Mouse (Mus musculus): Measurements from ENCODE around the gene Wdr5b. TPM values are rescaled to one million over a fixed set of nuclear protein-coding genes. Genes with fewer than 3 reads are reported as not detected.
A peak's percentile ranks its signal among the peaks of the same experiment; 100 is the strongest.

Wdr5b gene
- polyA plus RNA-seq, 1 experiment from 2014 or later, result 6.2 TPM

DNA sequence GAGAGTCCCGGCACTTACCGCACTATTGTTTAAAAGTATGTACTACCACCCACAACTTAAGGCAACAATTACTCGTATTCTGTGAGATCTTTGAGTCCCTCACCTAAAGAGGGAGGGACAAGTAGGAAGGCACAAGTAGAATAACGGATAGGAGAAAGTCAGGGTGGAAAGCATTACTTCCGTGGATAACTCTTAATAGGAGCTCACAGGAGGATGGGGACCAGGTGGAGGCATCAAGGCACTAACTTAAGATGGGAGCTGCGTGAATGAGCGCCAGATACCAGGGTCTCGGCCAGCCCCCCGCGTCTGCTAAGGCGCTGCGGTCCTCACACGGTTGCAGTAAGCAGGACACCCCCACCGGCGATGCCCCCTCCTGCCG lies 30.1 kb downstream of the Wdr5b start:
- H3K4me2 ChIP-seq, result peak overlapping the region; percentile 74
- peaks cover 49% of the 10 kb centered on the region for H3K4me1 ChIP-seq
- H3K4me3 ChIP-seq, result peak overlapping the region; percentile 89
- H3K27ac ChIP-seq (replicated peaks), result peak overlapping the region; percentile 100
- WGBS, result 0% methylated on average over 16 of the region's 16 CpGs
- no peaks in the 10 kb centered on the region for H3K27me3 ChIP-seq (replicated peaks)
- H3K36me3 ChIP-seq, result peaks cover 20% of the 10 kb centered on the region
- no peak for ATAC-seq (ENCODE audit: extremely low read depth, insufficient number of reproducible peaks, low FRiP score, low TSS enrichment)
- peak overlapping the region; percentile 97 for H3K9ac ChIP-seq
- no peaks in the 10 kb centered on the region for H3K9me3 ChIP-seq

DNA sequence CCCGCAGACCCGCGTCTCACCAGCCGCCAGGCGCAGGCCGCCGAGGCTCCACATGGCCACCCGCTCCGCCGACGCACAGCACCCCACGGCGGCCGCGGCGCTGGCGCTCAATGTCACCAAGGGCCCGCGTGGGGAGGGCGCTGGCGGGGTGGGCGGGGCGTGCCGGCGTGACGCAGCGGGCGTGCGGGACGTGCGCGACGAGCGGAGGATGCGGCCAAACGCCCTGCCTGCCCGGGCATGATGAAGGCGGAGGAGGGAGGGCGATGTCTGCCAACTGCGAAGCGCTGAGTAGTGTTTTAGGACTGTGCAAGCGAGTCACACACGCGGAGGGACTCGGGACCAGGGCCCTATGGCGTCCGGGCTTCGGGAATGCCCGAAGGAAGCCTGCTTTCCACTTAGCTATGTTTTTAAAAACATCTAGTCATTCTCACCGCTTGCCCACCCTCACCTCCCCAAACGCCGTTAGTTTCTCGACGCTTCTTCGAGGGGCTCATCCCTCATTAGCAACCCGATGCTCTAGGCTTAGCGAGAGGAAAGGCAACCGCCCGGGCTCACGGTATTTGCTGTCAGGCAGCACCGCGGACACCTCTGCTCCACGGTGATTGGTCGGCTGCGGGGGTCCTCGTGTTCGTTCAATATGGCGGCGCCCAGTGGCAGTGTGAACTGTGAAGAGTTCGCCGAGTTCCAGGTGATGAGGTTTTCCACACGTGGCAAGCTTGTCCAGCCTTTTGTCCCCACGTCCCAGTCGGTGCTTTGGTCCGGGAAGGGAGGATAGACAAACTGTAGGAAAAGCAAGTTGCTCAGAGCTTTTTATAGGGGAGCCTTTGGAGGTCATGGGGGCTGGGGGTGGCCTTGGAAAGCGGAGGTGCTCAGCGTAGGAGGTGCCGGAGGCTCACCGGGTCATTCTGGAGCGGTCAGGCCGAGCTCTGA lies 30.7 kb downstream of the Wdr5b start, which contains the start of the genes Fam162a and Ccdc58:
Gene Fam162a, minus strand, starts transcription at position 145 of the 930 bp plus-strand sequence.
Gene Ccdc58, plus strand, starts transcription at position 236 of the 930 bp plus-strand sequence.
- peak within 1 kb of the TSS; percentile 97 for H3K9ac ChIP-seq
- WGBS, result under 1% methylated on average over 69 of the region's 81 CpGs
- H3K27ac ChIP-seq (replicated peaks), result peak within 1 kb of the TSS; percentile 100
- peaks cover 43% of the 10 kb centered on the region for H3K4me1 ChIP-seq
- no peaks in the 10 kb centered on the region for H3K9me3 ChIP-seq
- H3K27me3 ChIP-seq (replicated peaks), result no peaks in the 10 kb centered on the region
- H3K4me3 ChIP-seq, result peak within 1 kb of the TSS; percentile 89
- peaks cover 18% of the 10 kb centered on the region for H3K36me3 ChIP-seq
- ATAC-seq (ENCODE audit: extremely low read depth, insufficient number of reproducible peaks, low FRiP score, low TSS enrichment), result peak; percentile 93
- peak within 1 kb of the TSS; percentile 74 for H3K4me2 ChIP-seq

DNA sequence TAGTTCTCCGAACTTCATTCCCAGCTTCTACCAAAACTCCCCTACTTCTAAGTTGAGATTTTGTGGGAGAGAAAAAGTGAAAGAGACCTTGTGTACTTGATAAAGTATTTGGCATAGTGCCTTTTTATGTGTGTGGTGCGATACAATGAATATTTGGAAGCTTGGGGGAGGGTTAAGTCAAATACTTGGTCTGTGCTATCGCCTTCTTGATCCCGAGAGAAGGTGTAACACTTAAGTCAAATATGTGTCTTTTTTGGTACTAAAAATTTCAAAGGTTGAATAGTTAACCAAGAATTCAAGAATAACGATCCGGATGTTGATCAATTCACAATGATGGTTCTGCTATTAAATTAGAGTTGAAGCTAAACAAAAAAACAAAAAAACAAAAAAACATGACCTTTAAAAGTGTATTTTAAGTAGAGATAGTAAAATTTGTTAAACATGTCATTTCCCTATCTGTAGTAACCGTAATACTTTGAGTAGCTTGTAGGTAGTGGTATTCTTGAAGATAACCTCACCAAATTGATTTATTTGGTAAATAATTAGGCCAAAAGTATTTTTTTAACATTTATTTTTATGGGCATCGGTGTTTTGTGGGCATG lies 31.5 kb downstream of the Wdr5b start:
- Histone ChIP-seq H3K4me2 (peak overlapping the region; percentile 74), H3K27me3 (replicated peaks) (no peaks in the 10 kb centered on the region), H3K9me3 (no peaks in the 10 kb centered on the region), H3K36me3 (peaks cover 12% of the 10 kb centered on the region; the same call in 1 of the 2 replicates), H3K4me1 (peaks cover 35% of the 10 kb centered on the region), H3K27ac (replicated peaks) (peak overlapping the region; percentile 100), H3K4me3 (peak overlapping the region; percentile 89), H3K9ac (peak overlapping the region; percentile 97)
- WGBS, result 23% methylated on average over 8 of the region's 8 CpGs
- no peak for ATAC-seq (ENCODE audit: extremely low read depth, insufficient number of reproducible peaks, low FRiP score, low TSS enrichment)

DNA sequence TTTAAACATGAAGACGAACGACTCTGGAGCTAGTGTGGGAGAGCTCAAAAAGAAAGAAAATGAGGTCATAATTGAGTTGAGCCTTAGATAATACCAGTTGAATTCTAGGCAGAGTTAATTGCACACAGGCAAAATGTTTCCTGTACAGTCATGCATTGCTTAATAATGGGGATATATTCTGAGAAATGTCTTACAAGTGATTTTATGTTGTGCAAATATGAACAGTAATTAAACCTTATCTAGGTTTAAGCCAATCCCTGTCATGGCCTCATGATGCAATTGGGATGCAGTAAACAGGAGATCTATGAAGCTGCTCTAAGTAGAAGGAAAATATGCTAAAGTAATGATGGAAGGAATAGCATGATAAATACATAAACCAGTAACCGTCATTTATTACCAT lies 33.8 kb downstream of the Wdr5b start:
- peaks cover 10% of the 10 kb centered on the region; the same call in 1 of the 2 replicates for H3K36me3 ChIP-seq
- 82% methylated on average over 3 of the region's 3 CpGs for WGBS
- no peak overlapping the region for H3K9ac ChIP-seq
- peaks cover 12% of the 10 kb centered on the region for H3K4me1 ChIP-seq
- H3K9me3 ChIP-seq, result no peaks in the 10 kb centered on the region
- ATAC-seq (ENCODE audit: extremely low read depth, insufficient number of reproducible peaks, low FRiP score, low TSS enrichment), result no peak
- H3K4me3 ChIP-seq, result no peak overlapping the region
- no peak overlapping the region for H3K27ac ChIP-seq (replicated peaks)
- H3K4me2 ChIP-seq, result no peak overlapping the region
- no peaks in the 10 kb centered on the region for H3K27me3 ChIP-seq (replicated peaks)

DNA sequence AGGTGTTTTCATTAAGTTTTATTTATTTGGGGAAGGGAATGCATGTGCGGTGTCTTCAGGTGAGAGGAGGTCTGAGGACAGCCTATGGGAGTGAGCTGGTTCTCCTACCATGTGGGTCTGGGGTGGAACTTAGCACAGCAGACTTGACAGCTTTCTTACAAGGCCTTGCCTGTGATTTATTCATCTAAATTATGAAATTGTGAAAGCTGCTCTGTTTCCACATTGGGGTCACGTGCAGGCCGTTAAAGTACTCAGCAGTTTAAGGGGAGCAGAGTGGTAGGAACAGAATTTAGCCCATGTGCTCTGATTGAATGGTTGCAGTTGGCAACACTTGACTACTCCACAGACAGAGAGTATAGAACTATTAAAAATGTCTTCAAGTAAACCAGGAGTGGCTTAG lies 38.9 kb downstream of the Wdr5b start:
- Histone ChIP-seq H3K27me3 (replicated peaks) (no peaks in the 10 kb centered on the region), H3K27ac (replicated peaks) (no peak overlapping the region), H3K4me1 (no peaks in the 10 kb centered on the region), H3K9ac (no peak overlapping the region), H3K36me3 (peaks cover 34% of the 10 kb centered on the region), H3K4me2 (no peak overlapping the region), H3K4me3 (no peak overlapping the region), H3K9me3 (no peaks in the 10 kb centered on the region)
- no peak for ATAC-seq (ENCODE audit: extremely low read depth, insufficient number of reproducible peaks, low FRiP score, low TSS enrichment)
- WGBS, result 89% methylated on average over 3 of the region's 3 CpGs

DNA sequence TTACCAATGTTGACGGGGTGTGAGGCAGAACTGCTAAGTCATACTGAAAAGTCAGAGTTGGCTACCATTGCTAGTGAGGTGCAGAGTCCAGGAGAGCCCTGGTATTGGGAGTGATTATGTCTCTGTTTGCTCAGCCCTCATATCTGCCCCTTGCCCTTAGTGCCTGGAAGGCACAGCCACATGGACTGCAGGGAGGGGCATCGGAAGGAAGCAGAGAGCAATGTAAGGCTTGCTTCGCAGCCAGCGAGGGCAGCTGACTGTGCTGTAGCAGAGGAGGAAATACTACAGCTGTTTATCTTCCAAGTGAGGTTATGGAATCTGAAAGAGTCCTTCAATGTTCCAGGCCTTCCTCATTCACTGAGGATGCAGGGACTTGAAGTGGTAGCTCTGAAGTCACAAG lies 46.9 kb downstream of the Wdr5b start:
- ATAC-seq (ENCODE audit: extremely low read depth, insufficient number of reproducible peaks, low FRiP score, low TSS enrichment), result no peak
- 0 out of 2 replicates have a peak overlapping the region, but pooled peaks have one; percentile 2 for H3K27ac ChIP-seq (replicated peaks)
- peaks cover 93% of the 10 kb centered on the region for H3K36me3 ChIP-seq
- H3K4me2 ChIP-seq, result no peak overlapping the region
- no peak overlapping the region for H3K9ac ChIP-seq
- no peaks in the 10 kb centered on the region for H3K4me1 ChIP-seq
- H3K4me3 ChIP-seq, result no peak overlapping the region
- no peaks in the 10 kb centered on the region for H3K9me3 ChIP-seq
- no peaks in the 10 kb centered on the region for H3K27me3 ChIP-seq (replicated peaks)
- 70% methylated on average over 4 of the region's 4 CpGs for WGBS

DNA sequence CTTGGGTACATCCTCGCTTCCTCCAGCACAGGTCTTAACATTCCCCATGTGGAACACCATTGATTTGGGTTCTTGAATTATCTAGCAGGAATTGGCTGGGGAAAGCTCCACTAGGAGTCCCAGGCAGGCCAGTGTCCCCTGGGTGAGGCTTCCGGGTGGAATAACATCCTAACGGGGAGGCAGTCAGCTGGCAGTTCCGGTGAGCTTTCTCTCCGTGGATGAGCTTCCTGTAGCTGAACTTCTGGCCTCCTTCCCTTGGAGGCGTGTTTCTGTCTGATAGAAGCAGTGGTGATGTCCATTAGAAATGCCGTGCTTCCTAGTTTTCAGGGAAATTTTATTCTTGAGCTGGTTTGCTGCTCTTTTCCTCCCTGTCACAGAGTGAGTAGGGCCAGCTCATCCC lies 48.1 kb downstream of the Wdr5b start:
- Histone ChIP-seq H3K27ac (replicated peaks) (no peak overlapping the region), H3K36me3 (peaks cover 87% of the 10 kb centered on the region), H3K4me3 (no peak overlapping the region), H3K4me2 (no peak overlapping the region), H3K9me3 (no peaks in the 10 kb centered on the region), H3K4me1 (no peaks in the 10 kb centered on the region), H3K27me3 (replicated peaks) (no peaks in the 10 kb centered on the region), H3K9ac (no peak overlapping the region)
- WGBS, result 68% methylated on average over 7 of the region's 7 CpGs
- ATAC-seq (ENCODE audit: extremely low read depth, insufficient number of reproducible peaks, low FRiP score, low TSS enrichment), result no peak

DNA sequence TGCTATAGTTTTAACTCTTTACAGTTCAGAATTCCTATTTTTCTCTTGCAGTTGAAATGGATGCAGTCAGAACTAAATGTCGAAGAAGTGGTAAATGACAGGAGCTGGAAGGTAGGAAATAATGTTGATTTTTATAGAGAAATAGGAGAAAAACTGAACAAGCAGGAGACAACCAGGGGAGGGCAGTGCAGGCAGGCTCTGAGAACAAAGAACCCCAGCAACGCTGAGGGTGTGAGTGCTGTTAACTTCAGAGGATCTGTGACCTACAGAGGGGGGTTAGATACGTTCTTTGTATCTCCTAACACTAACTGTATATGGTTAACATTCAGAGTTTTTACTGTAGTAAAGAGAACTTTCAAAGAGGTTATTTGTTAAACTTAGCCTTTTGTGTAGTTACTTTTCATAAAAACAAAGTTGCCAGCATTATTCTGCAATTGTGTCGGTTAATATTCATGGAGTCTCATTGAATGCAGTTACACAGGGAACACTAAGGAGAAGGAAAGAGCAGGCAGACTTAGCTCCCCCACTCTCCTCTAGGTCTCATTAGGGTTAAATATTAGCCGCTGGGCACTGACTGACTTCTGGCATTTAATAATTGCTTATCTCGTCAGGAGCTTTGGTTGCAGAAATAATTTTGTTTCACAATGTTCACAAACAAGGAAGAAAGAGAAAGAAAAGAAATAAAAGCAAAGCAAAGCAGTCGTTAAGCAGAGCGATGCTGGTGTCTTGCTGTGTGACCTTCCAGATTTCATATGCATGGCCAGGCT lies 49.0 kb downstream of the Wdr5b start:
- ATAC-seq (ENCODE audit: extremely low read depth, insufficient number of reproducible peaks, low FRiP score, low TSS enrichment), result no peak
- H3K27me3 ChIP-seq (replicated peaks), result no peaks in the 10 kb centered on the region
- WGBS, result 81% methylated on average over 8 of the region's 8 CpGs
- peaks cover 77% of the 10 kb centered on the region for H3K36me3 ChIP-seq
- no peaks in the 10 kb centered on the region for H3K9me3 ChIP-seq
- no peak overlapping the region for H3K4me2 ChIP-seq
- H3K4me3 ChIP-seq, result no peak overlapping the region
- H3K9ac ChIP-seq, result no peak overlapping the region
- H3K27ac ChIP-seq (replicated peaks), result no peak overlapping the region
- no peaks in the 10 kb centered on the region for H3K4me1 ChIP-seq

DNA sequence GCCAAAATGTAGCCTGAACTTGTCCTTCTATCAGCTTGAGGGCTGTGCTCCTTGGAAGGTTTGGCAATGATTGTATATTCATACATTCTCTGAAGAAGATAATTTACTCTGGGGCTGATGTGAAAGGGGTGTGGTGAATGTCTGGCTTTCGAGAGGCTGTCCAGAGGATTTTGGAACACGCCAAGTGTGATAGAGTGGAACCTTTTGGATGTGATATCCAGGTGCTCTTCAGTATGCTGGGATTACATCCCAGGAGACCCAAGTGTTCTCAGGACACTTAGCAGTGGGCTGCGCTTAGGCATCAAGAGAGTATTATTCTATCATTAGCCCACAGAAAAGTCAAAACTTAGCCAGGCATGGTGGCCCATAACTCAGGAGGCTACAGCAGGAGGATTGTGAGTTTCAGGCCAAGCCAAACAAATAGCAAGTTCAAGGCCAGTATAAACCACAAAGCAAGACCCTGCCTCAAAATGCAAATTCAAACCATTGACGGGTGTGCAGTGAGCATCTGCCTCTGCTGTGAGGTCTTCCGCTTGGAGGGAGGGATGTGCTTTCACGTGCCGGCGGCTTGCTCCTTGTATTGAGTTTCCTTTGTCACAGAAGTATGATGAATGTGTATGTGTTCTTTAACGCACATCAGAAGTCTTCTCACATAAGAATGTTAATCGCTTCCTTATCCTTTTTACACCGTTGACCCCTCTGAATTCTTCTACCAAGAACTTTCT lies 50.0 kb downstream of the Wdr5b start:
- Histone ChIP-seq H3K36me3 (peaks cover 68% of the 10 kb centered on the region), H3K9me3 (no peaks in the 10 kb centered on the region), H3K9ac (no peak overlapping the region), H3K4me1 (no peaks in the 10 kb centered on the region), H3K4me3 (no peak overlapping the region), H3K27ac (replicated peaks) (no peak overlapping the region), H3K4me2 (no peak overlapping the region), H3K27me3 (replicated peaks) (no peaks in the 10 kb centered on the region)
- no peak for ATAC-seq (ENCODE audit: extremely low read depth, insufficient number of reproducible peaks, low FRiP score, low TSS enrichment)
- 87% methylated on average over 11 of the region's 11 CpGs for WGBS
